Mouse (Mus musculus) testis, postnatal 10 days (tissue): ENCODE results near the gene Tekt4.
A peak's percentile ranks its signal among the peaks of the same experiment; 100 is the strongest.

ENCODE experiments used
- DNase-seq: peaks from one replicate; pipeline ENCODE4 v3.0.0; 2021; ENCODE audit warnings: low spot score

Tekt4 gene

DNA sequence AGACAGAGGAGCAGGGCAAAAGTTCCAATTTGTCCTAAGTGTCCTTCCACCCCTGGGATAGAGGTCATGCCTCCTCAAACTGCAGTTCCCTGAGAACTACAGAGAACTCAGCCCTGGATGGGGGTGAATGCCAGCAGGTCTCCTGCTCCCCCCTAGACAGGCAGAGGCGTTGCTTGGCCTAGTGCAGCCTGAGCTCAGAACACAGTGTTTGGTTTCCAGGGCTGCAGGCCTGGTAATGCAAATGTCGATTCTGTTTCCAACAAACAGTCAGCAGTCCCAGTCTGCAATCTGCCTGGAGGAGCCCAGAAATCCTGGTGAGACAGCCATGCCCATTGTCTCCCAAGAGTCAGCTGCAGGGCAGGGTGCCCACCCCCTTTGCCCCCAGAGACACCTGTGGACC is at the start of gene Tekt4:
Tekt4 (plus strand) TSS at position 344 of the 400 bp plus-strand sequence.
- DNase-seq, result no peak

DNA sequence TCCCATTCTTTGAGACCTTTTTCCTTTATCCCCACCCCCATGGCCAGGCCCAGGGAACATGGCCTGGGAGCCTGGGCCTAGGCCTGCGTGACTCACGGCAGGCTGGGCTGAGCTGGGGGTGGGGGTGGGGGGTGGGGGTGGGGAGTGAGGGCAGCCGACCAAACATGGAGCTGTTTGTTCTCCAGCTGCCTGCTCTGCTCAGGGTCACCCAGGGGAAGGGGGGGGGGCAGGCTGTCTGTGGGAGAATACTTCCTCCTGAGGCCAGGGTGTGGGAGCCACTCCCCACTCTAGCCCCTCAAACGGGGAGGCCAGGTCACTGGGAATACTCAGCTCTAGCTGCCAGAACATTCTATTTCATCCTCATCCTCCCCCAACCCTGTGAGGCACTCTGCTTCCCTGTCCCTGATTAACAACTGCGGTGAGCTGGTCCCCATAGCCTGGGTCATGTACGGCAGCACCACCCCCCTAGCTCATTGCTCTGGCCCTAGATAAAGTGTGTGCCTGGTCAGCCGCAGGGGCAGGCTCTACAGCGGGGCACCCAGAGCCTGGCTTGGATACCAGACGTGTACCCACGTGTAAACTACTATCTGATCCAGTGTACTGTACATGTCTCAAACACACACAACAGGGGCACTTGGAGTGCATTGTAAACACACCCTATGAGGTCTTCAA is 49.1 kb upstream of the Tekt4 start:
- no peak for DNase-seq

DNA sequence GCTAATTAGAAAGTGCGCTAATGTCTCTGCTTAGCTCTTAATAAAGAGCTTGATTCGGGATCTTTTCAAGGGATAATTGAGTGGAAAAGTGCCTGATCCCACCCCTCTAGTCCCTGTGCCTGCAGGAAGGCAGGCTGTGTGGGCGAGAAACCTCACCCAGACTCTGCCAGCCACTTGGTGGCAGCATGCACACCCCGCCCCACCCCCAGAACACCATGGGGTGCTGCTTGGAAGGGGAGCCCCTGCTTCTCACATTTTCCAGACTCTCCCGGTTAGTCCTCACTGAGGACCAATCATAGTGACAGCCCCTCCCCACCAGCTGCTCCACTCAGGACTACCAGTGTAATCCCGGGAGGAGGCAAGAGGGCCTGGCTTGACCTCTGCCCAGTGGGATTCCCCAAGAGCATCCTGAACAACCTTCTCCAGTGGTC is 48.4 kb upstream of the Tekt4 start:
- DNase-seq, result no peak

DNA sequence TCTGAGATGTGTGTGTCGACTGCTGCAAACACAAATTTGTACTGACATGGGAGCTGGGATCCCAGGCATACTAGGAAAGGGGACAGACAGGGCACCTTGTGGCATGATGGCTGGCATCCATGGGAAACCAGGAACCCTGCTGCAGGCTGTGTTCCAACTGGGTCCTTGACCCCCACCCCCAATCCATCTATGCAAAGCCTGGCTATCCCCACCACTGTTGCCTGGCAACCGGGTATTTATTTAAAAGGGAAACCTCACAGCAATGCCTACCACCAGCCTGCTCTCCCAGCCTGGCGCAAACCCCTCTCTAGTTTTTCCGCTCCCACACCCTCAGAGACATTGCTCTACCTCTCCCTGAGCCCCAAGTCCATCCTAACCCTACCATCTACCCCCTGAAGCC is 47.1 kb upstream of the Tekt4 start:
- DNase-seq, result no peak

DNA sequence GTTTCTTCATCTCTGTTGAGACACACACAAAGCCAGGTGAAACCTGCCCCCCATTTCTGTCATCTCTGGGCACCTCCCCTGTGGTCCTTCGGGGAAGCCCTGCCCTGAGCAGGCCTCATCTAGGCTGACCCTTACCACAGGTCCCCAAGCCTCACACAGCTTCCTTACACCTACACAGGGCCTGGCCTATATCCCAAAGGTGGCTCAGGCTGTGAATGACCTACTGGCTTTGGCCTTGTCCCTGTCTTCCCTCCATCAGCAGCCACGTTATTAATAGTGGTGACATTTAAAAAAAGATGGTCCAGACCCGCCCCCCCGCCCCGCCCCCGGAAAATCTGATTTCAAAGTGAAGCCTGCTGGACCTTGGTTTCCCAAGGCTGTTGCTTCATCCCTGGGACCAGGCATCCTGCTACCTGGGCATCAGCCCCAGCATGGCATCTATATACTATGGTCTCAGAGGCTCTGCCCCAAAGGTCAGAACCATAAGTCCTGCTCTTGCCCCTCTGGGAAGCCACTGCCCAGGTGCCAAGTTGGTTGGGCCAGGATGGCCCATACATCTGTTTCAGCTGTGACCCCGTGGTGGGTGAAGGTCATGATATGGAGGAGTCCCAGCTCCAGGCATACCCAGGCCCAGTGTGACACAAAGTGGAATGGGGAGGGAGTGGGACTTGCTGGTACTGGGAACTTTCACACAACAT is 46.0 kb upstream of the Tekt4 start:
- DNase-seq, result no peak

DNA sequence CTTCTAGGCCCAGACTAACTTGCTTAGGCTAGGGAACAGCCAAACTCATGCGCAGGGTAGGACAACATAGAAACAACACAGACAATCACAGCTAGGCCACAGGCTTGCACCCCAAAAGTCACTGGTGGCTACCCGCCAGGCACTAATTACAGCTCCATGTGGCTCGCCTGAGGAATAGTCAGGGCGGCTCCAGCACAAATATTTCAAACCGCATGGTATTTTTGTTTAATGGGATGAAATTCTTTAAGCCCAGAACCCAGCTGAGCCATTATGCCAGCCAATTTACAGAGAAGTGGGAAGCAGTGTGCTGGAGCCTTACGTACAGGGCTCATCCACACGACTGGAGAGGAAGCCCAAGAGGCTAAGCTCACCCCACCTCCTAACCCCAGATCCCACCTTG is 44.8 kb upstream of the Tekt4 start:
- DNase-seq, result no peak

DNA sequence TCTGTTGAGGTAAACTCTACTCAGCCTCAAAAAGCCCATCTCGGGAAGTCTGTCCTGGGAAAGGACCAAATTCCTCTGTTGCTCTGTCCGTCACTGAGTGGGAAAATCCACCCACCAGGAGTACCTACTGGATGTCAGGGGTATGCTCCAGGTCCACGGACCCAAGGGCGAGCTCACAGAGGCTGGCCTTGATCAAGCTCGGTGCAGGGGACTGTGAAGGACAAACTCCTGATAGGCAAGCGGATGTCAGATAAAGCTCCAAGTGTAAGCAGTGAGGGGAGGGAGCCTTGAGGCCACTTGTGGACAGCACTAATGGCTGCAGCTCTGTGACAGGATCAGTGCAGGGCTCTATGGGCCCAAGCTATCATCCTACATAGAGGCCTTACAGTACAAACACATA is 44.2 kb upstream of the Tekt4 start:
- DNase-seq, result no peak

DNA sequence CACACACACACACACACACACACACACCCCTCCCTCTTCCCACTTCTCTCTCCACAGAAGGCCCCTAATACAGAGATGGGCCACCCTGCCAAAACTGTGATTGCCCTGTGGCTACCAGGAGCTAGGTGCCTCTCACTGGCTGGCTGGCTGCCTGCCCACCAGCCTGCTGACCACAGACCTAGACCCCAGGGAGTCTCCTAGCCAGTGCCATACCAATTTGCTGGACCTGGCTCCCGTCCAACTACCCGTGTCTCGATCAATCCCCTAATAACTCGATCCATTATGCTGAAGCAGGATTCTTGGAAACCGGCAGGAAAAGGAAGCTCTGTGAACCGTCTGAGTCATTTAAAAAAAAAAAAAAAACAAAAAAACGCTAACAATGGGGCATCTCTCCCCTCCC is 43.6 kb upstream of the Tekt4 start:
- no peak for DNase-seq

DNA sequence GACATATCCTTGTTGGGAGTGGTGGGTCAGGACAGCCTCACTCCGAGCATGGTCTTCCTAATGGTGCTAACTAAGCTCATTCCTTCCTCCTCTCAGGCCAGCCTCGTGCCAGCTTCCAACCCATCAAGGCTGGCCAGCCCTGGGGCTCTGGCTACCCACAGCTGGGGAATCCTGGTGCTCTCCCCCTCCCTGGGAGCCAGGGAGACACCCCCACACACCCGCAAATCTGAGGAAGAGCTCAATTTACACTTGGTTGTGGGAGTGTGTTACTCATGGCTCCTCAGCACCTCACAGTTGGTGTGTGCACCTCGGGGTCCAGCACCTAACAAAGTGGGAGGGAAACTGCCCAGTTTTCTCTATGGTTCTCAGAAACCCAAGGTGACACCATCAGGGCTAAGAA is 43.2 kb upstream of the Tekt4 start:
- DNase-seq, result no peak

DNA sequence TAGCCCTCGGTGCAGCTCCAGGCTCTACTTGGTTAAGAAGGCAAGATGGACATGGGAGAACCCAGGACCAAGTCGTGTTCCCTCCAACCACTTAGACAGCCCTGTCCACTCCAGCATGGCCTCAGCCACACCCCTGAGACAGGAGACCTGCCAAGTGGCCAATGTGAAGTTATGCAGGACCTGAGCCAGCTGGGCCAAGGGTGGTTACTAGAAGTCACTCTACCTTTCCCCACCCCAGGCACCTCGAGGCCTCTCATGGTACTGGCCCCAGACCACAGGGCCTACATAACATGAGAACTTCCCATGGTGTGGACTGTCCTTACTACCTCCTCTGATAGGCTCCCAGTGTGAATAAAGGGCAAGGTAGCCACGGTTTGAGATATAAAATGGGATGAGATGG is 40.2 kb upstream of the Tekt4 start:
- no peak for DNase-seq

DNA sequence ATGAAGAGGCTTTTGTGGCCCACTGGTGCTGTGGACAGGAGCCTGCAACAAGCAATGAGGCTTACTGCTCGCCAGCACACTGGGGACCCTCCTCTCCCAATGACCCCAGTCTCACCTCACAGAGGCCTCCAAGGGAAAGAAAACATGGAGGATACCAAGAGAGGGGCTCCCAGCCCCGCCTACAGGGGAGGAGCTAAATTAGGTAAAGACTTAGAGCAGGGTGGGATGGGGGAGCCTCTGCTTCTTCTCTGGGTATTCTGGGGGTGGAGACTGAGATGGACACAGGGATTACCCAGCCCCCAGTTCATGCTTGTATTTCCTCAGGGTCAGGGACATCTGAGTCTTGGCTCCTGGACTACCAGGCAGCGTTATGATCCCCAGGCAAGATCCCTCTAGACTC is 39.5 kb upstream of the Tekt4 start:
- DNase-seq, result no peak

DNA sequence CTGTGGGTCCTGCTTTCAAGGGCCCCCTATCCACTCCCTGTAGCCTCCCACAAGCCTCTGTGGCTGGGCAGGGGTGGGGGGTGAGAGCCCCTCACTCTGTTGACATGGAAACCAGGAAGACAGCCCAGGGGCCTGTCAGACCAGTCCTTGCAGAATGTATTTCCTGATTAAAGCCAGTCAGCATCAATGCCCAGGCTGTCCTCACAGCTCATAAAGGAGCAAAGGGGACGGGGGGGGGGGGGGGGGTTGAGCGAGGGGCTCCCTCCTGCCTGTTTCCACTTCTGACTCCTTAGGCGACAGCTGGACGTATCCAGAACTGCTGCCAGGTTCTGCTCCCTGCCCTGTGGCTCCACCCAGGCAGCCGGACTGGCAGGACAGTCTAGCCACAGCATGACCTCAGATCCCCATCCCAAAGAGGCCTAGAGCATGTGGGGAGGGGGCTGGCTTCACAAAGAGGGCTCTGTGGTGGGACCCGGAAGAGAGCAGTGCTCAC is 38.9 kb upstream of the Tekt4 start:
- no peak for DNase-seq

DNA sequence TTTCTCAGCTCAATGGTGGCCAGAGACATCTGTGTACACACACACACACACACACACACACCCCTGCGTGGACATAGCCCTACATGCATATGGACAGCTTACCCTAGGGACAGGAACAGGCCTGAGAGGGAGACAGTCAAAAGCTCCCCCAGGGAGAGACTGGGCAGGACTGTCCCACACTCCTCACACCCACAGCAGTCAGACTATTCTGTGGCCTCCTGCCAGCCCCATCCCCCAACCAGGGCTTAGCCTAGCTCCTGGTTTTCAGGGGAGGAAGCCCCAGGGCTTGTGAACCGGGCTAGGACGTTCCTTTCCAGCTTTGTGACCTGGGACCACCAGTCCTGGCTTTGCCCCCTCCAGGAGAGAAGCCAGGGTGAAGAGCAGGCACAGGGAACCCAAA is 38.2 kb upstream of the Tekt4 start:
- no peak for DNase-seq

DNA sequence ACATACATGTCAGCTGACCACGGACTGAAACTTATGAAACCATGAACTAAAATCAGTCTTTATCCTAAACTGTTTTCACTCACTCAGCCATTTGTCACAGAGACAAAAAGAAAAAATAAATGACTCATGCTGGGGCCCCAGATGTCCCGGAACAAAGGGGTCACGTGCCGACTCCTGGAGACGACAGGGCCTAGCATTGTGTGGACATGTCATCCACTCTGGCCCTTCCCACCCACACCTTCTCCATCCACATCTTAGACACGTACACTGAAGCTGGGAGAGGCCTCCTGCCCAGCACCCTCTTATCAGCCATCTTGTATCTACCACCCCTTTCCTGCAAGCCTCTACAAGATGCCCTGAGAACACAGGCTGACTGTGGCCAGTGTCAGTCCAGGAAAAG is 36.4 kb upstream of the Tekt4 start:
- DNase-seq, result no peak

DNA sequence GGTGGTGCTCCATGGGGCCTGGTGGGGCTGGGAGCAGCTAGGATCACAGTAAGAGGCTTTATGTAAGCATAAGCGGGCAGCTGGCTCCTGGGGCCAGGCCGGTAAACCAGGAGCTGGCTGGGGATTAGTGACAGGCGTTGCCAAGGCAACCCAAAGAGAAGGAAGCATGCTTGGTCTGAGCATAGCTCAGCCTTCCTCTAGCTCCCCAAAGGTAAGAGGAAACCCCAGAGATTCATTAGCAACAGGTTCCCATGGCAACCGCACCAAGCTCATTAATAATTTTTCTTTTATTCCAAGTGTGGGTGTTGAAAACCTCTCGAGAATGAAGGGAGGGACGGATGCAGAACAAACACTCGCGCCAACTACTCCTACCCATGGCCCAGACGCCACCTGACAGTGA is 35.5 kb upstream of the Tekt4 start:
- DNase-seq, result no peak

DNA sequence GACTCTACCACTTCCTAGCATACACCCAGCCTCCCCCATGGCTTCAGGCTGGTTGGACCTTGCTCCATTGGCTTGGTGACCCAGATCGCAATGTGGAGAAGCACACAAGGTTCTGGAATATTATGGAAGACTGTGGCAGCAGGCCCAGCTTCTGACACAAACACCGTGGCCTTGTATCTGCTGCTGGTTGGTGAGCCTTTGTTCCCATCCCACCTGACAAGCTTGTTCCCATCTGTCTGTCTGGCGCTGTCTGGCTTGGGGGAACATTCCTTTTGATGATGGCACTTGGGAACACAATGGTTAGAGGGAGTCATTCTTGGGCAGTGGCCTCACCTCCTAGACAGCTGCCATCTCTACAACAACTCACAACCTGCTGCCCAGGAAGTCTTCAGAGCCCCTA is 33.4 kb upstream of the Tekt4 start:
- no peak for DNase-seq

DNA sequence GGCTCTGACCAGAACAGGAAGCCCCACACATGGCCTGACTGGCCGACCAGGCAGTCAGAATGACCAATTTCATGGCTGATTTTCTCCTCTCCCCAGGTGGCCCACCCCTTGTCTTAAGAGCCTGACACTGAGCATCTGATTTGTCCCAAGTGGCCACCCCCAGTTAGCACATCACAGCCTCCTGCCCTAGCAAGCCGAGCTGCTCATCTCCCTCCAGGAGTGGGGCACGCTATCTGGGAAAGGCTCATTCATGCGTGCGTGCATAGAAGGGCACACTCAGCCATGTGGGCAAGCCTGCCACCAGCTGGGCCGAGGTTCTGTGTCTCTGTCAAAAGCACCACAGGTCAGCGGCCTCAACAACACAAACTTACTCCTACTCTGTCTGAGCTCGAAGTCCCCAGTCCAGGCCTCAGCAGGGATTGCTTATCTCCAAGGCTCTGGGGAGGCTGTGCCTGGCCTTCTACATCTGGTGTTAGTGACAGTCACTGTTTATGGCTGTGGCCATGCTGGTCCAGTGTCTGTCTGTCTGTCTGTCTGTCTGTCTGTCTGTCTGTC is 29.8 kb upstream of the Tekt4 start:
- DNase-seq, result no peak

DNA sequence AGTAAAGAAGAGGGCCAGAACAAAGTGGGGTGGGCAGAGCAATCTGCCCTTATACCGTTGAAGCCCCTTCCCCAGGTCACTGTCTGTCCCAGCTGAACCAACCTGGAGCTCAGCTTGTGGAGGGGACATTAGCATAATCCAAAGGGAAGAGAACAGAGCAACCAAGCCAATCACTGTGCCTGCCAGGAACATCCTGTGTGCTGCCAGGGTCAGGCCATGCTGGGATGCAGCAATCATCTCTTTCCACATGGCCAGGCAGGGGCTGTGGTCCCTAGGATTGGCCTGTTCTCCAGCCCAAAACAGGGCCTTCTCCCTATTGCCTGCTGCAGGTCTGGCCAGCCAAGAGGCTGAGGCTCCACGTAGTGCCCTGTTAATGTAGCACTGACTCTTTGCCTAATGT is 28.4 kb upstream of the Tekt4 start:
- no peak for DNase-seq

DNA sequence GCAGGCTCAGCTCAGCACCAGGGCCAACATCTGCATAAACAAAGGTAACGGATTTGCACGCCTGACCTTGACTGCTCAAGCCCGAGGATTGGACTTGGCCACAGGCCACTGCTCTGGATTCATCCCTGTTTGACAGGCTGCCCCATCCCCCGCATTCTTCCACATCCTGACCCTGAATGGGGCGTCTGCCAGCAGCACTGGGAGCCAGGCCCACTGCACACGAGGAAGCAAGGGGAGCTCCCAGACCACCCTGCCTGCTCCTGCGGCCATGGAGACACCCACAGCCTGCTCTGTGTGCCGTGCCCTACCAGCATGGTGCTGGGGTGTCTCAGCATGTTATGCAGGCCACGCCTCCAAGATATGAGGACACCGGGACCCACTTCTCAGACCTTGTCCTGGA is 27.0 kb upstream of the Tekt4 start:
- DNase-seq, result peak; percentile 88

DNA sequence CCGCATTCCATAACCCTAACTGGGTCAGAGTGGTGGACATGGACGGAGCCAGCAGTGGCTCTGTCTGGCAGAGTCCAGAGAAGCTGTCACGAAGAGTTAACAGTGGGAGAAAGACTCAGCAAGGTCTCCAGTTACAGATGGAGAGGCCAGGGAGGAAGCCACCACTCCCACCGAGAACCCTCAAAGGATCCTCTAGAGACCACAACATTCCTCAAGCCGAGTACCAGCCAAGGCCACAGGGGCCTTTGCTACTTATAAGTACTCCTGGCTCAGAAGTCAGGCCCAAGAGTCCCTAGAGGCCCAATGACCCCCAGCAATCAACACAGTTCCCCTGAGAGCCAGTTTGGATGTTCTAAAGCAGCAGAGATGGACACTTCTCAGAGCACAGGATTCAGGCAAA is 25.2 kb upstream of the Tekt4 start:
- no peak for DNase-seq

DNA sequence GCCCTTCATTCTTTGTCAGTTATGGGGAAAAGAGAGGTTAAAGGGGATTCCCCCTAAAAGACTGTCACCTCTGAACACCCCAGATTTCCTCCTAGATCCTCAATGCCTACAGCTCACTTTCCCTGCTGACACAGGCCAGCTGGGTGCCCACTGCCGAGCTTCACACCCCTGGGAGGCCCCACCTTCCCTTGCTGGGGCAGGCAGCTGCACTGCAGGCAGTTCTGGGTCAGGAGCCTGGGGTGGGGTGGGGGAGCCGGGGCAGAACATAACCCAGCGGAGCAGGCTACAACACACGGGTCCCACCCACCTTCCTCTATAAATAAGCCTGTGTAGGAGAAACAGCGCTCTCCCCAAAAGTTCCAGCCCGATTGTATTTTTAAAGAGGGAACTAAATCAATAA is 24.5 kb upstream of the Tekt4 start:
- no peak for DNase-seq

DNA sequence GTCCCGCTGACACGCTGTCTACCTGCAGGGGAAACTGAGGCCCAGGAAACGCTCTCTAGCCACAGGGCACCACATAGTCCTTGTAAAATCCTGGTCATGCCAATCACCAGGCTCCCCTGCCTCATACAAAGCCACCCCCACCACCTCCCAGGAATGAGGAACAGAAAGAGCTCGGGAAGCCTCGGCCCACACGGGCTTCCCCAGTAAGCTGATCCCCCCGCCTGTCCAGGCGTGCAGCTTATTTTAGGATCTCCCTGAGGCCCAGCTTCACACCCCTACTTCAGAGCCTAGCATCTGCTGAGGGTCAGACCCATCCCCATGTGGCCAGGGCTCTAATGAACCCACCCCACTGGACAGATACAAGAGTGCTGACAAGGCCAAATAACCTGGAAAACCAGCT is 23.9 kb upstream of the Tekt4 start:
- no peak for DNase-seq

DNA sequence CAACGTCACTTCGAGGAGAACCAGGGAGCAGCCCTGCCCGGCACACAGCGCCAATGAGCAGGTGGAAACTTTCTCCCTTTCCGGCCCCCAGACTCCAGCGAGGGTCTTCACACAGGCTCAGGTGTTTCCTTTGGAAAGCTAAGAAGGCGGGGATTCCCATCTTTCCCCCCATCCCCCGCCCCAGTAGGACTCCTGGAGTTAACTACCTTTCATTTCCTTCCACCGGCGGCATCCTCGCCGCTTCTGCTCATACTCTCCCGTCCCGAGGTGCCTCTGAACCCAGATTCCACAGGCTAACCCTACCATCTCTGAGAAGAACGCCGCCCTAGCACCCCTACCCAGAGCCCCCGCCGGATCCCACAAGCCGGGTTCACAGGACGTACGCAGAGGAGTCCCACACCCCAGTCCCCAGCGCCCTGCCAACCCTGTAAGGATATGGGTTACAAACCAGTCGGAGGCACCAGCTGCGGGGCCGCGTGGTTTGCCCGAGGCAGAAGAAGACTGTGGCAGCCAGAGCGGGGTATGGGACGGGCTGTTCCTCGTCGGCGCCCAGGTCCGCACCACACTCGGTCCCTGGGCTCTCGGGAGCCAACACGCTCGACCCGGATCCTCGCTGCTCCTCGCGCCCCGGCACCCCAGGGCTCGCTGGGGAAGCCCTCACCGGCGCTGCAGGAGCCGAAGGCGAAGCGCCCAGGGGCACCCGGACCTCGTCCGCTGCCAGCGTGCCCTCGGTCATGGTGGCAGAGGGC is 21.8 kb upstream of the Tekt4 start:
- DNase-seq, result peak; percentile 66
